Mouse (Mus musculus) adrenal gland, postnatal 36 days (tissue): ENCODE measurements at regions not wholly inside any gene's neighbourhood (a gene's known extent, or its start where the extent isn't known, plus 50 kb on each side); places are given as distances from the start of the nearest gene placed in this dataset.

ENCODE experiments used
- DNase-seq, 2 experiments: peaks; one replicate each; pipeline ENCODE4 v3.0.0; 2021; ENCODE audit warnings: mixed read lengths in 1 of 2

DNA sequence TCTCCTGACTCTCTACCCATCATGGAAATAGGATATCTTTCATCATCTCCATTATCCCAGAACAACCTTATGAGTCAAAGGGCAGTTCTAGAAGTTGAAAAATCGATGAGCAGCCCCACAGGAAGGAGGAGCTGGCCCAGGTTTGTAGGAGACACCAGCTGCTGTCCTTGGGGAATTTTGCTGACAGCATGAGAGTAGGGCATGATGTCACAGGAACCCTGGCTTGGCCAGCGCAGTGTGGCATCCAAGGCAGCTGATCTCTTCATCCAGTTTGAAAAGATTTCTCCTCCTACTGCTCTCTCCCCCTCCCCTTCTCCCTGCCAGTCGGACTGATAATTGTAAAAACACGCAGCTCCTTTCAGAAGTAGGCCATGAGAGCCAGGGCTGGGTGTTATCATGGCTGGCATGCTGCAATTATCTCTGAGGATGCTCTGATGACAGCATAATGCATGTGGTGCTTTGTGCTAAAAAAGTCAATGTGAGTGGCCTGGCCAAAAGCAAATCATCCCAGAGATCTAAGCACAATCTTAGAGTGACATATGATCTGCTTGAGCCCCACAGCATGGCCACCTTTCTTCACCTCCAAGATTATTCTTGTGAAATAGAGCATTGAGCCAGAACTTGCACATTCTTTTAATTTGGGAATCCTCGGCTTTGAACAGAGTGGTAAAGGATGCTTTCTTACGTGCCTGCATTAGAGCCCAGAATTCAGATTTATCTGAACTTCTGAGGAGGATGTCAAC, 54.2 kb downstream of the Gjd2 start:
- no peak for DNase-seq

DNA sequence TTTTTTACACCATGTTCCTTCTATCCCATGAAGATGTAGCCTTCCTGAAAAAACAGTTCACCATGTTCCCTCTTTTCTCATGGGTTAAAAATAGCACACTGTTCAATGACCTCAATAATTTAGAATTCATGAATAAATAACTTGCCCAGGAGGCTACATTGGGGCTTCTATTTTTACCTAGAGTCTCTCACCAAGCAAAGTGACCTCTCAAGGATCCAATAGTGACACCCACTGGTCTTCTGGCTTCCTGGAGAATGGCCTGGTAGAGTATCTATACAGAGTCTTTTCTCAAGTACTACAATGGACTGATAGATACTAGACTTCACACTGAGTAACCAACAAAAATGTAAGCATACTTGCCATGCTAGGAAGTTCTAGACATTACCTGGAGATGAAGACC, 60.9 kb downstream of the Gjd2 start:
- DNase-seq, result no peak

DNA sequence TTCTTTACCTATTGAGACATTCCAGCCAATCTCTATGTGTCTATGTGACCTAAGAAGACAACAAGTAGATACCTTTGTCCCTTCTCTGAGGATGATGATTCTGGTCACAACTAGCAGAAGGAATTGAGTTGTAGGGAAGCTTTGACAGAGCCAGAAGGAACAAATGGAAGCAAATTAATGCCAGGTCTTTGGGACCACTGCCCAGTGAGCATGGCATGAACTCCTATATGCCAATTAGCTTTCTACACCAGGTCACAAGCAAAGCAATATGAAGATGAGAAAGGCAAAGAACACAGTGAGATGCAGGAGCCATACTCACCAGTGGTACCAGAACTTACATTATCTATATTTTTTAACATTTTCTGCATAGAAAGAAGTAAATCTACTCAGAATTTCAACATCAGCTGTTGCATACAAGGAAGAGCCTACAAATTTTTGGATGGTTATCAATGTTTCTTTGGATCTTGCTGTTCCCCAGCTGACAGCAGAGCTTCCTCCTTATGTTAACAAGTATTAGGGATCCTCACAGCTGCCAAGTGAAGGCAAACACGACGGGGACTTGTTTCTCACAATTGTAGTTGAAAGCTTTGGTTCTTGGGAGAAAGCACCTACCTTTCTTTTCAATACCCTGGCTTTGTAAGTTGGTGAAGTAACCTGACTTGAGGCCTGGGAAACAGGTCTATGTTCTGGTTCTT, 64.0 kb downstream of the Gjd2 start:
- DNase-seq, result no peak

DNA sequence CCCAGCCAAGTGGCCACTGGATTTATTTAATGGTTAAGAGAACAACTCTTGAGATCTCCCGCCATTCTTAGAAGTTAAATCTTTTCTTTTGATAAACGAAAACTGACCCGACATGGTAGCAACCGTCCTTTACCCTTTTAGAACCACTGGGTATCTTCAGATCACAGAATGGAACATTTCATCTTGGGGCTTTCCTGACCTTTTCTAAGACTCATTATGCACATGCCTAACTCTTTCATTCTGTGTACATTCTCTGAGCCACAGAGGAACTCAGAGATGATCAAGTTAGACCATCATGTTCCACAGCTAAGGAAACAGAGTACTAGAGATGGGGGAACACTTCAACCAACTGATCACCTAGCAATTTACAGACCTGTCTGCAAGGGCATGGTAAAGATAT, 81.7 kb downstream of the Gjd2 start:
- DNase-seq, result no peak

GRCm38 (mm10) chr2:113930948-113931347, 82.5 kb downstream of the Gjd2 start:
- no peak for DNase-seq

DNA sequence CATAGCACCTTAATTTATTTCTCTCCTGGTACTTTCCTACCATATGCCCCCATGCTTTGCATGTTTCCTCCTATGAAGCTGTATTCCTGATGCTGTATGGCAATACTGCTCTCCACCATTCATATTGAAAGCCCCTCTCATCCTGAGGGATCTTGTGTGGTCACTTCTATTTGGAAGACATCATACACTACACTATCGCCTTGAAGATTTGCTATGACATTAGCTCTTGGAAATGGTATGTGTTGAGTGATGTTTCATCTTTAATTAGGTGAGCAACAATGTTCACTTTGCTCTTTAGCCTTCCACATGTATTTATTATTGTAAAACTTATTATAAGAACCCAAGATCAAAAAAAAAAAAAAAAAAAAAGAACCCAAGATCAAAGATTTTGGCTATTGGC, 81.2 kb upstream of the Arhgap11a start:
- DNase-seq, result no peak

GRCm38 (mm10) chr2:113924138-113924537, 75.7 kb upstream of the Arhgap11a start:
- no peak for DNase-seq

DNA sequence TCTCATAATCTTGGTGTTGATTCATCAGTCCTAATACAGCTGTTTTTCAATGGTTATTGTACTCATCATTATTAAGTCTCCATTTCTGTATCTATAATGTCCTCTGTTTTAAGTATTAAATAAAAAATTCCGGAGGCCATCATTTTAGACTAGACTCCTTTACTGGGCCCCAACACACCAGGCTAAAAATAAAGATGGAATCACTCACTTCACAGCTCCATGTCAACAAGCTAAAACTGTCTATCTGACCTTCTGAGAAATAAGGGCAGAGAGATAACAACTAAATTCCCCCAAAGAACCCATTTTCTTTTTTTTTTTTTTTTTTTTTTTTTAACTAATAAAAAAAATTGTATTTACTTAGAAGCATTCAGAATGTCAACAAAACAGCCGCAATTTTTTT, 70.5 kb upstream of the Arhgap11a start:
- no peak for DNase-seq

GRCm38 (mm10) chr2:113914248-113914647, 65.8 kb upstream of the Arhgap11a start:
- no peak for DNase-seq

DNA sequence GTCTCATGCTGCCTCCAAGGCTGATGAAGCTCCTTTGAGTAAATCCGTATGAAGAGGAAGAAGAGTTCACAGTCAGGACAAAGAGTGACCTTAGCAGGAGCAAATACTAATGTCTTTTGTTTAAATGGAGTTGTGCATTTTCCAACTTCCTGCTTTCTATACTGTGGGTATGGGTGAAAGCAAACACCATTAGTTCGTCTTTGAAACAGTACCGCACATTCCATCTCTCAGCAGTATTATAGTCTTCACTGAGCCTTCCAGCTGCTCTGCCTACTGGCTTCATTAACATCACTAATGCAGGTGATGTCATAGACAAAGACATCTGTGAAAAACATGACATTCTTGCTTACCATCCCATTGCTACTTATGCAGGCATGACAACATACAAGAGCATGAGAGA, 62.7 kb upstream of the Arhgap11a start:
- DNase-seq, result no peak

DNA sequence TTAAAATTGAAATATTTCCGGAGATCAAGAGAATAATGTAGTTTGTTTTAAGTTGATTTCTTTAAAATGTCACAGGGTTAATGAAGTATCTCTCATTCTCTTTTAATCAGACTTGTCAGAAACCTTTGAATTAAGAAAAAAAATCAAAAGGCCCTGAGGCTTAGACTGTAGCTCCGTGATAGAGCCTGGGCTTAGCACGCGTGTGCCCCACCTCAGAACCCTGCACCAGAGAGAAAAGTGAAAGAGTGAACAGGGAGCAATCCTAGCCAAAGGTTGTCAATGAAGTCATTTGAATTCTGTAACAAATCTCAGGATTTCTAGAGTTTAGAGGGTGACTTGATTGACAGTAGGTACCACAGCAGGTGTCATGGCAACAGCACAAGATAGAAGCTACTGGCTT, 61.0 kb upstream of the Arhgap11a start:
- DNase-seq, result no peak

DNA sequence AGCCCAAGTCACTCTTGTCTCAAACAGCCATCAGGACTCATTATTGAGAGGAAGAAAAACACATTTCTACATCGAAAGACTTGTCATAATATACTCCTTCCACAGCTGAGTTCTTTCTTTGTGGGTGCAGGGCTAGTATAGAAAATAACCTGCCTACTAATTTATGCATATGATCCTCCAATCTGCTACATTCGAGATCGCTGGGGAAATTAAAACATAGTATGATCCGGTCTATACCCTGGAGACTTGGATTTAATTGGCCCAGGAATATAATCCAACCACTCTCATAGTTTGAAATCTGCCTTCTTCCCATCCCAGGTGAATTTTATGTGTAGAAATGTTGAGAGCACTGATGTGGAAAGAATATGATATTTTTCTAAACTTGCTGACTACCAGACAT, 60.2 kb upstream of the Arhgap11a start:
- DNase-seq, result no peak

DNA sequence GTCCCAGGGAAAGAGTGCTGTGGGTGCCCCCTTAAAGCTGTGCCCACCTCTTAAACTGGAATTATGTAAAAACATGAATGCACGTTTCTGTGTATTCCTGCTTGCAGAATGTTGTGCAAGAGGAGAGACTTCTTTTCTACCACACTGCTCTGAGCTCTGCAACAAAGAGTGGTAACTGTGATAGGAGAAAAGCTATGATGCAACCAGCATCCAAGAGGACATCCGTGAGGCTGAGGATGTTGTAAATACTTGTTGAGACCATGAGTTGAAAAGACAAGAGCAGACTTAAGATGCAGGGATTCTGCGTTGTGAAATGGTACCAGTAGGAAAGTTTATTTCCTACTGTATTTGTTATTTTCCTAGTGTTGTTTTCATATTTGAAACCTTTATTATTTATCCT, 56.0 kb upstream of the Arhgap11a start:
- no peak for DNase-seq

DNA sequence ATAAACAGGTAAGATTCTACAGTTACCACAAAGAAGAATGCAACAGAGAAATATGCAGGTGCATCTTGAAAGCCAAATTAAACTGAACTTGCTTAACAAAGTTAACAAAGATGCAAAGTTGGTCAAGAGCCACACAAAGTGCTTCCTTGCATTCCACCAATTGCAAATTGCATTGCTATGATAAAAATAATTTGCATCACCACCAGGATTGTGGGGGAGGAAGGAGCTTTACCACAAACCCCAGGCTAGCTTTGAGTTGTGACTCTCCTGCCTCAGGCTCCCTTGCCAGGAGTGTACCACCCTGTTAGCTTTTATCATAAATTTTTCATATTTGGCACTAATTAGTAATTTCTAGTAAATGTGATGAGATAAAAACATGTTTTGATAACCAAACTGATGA, 55.4 kb upstream of the Arhgap11a start:
- no peak for DNase-seq

- no peak for DNase-seq
Observed at GRCm38 (mm10) chr2:113903006-113903545, 54.6 kb upstream of the Arhgap11a start.

DNA sequence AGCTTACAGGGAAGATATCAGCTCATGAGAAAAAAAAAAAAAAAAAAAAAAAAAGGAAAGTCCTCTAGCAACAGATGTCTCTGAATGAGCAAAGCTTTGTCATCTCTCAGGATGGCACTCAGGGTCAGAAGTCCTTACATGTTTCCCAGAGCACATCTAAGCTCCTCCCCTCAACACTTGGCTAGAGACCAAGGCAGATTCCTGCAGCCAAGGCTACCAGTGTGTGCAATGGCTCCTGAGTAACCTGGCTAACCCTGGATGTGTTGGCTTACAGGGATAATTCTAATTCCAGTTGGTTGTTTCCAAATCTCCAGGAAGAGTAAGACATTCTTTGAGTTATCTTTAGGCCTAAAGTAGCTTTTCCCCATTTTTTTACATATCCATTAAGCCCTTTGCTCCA, 53.9 kb upstream of the Arhgap11a start:
- DNase-seq, result peak; percentile 65 to 73

- no peak for DNase-seq
Observed at GRCm38 (mm10) chr2:113900496-113900895, 52.0 kb upstream of the Arhgap11a start.

GRCm38 (mm10) chr2:113898747-113899146, 50.3 kb upstream of the Arhgap11a start:
- no peak for DNase-seq
